Comparison of ENCODE assay signal across 10 mouse cellular contexts in genomic region chr17:66325440-66326203, GRCm38 (mm10).
A peak's percentile ranks its signal among the peaks of the same experiment; 100 is the strongest.
DNase-seq lines count a peak whose midpoint lies in the region; ATAC-seq and TF ChIP-seq lines count a peak whose summit lies in the region.
"Had no signal": no experiment of that assay in that cellular context is flagged by ENCODE, and none has a peak within 500 bp of the region (broad histone marks: within the 10 kb centered on the region; RNA-seq: fewer than 3 reads in every experiment).

No protein-coding gene starts in this region.

- no peaks in the 10 kb centered on the region for H3K4me1 ChIP-seq in kidney, adult 2 months (ENCODE audit: control insufficient read depth, insufficient read depth, low read length)
- H3K4me1 ChIP-seq: liver, embryonic 13.5 days had no signal

- no peaks in the 10 kb centered on the region for H3K36me3 ChIP-seq in kidney, adult 2 months (ENCODE audit: control insufficient read depth, insufficient read depth, low read length)
- H3K36me3 ChIP-seq: heart, embryonic 13.5 days; liver, embryonic 13.5 days had no signal

- no peak overlapping the region for H3K4me3 ChIP-seq in kidney, adult 2 months (ENCODE audit: insufficient read depth, low read depth, low read length)
- H3K4me3 ChIP-seq: heart, embryonic 13.5 days; liver, embryonic 13.5 days had no signal

- H3K27me3 ChIP-seq in kidney, adult 2 months (replicated peaks; ENCODE audit: control insufficient read depth, insufficient read depth, low read length) = no peaks in the 10 kb centered on the region
- H3K27me3 ChIP-seq: heart, embryonic 13.5 days; liver, embryonic 13.5 days had no signal

- WGBS in kidney, adult 2 months = 44% methylated on average over 14 of the region's 14 CpGs

- ATAC-seq in CD4-positive, CD25-positive, alpha-beta regulatory T cell, adult 4 months = no peak

- TF ChIP-seq CTCF in kidney, adult 2 months (conservative IDR thresholded peaks at IDR 0.05; ENCODE audit: insufficient read depth, insufficient read length, low read depth, low read length) = no peak

- peak; percentile 14 for DNase-seq in adrenal gland, postnatal 14 days
- DNase-seq in adrenal gland, postnatal 36 days = no peak
- peak; percentile 53 for DNase-seq in frontal cortex, postnatal 10 days (ENCODE audit: low spot score in 2 of 2)
- peak; percentile 60 to 72 for DNase-seq in left cerebral cortex, adult 18-20 months (ENCODE audit: low spot score in 2 of 2)
- peak; percentile 66 for DNase-seq in retina, embryonic 14.5 days (ENCODE audit: low spot score)
- no peak for DNase-seq in kidney, adult 2 months
- no peak for DNase-seq in T-cell, adult 2 months (ENCODE audit: low spot score)
- DNase-seq: liver, embryonic 13.5 days had no signal

- TF ChIP-seq POLR2A in kidney, adult 2 months (IDR thresholded peaks at IDR 0.05; ENCODE audit: low read depth, low read length) = no peak

- no peak overlapping the region for H3K27ac ChIP-seq in kidney, adult 2 months (ENCODE audit: insufficient read depth, low read depth, low read length)
- H3K27ac ChIP-seq: heart, embryonic 13.5 days; liver, embryonic 13.5 days had no signal

Comparison
In these comparisons a context has a peak if more than half of its experiments do, and no peak if none do; other contexts are left out.
1. DNase-seq: peak in adrenal gland, postnatal 14 days (single experiment), frontal cortex, postnatal 10 days (2 of 2), left cerebral cortex, adult 18-20 months (2 of 2) and retina, embryonic 14.5 days (single experiment); none in adrenal gland, postnatal 36 days (0 of 2), kidney, adult 2 months (single experiment) and T-cell, adult 2 months (single experiment).